Mouse (Mus musculus): Measurements from ENCODE around the gene Dbnl. TPM values are rescaled to one million over a fixed set of nuclear protein-coding genes. Genes with fewer than 3 reads are reported as not detected.
A peak's percentile ranks its signal among the peaks of the same experiment; 100 is the strongest.

The Dbnl gene
- total and polyA plus RNA-seq, 3 experiments = 70.3 to 124 (median 77.3) TPM

- TF ChIP-seq MYC (IDR thresholded peaks at IDR 0.05; ENCODE audit: low read depth, low read length) = no peak
- TF ChIP-seq CHD2 (IDR thresholded peaks at IDR 0.05; ENCODE audit: low read length) = no peak
- no peak for TF ChIP-seq CTCF (conservative IDR thresholded peaks at IDR 0.05 in 1 of 2, IDR thresholded peaks at IDR 0.05 in 1 of 2; ENCODE audit: low read depth in 2 of 2, low read length in 2 of 2)
- peak; percentile 87; the same call in 1 of the 2 replicates for TF ChIP-seq SIN3A (IDR thresholded peaks at IDR 0.05; ENCODE audit: low read length)
Observed at GRCm38 (mm10) chr11:5740965-5741627, 47.2 kb upstream of the Dbnl start (continued).

DNA sequence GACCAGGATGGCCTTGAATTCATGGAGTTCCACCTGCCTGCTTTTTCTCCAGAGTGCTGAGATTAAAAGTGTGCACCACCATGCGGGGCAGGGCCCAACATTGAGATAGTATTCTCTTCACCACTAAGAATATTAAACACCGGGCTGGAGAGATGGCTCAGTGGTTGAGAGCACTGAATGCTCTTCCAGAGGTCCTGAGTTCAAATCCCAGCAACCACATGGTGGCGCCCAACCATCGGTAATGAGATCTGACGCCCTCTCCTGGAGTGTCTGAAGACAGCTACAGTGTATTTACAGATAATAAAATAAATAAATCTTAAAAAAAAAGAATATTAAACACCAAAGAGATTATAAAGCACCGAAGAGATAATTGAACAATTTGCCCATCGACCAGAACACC is 46.2 kb upstream of the Dbnl start:
- in situ Hi-C loops (cut with MboI; ENCODE audit: low pct_ligation_motif_present, low pct_unique_long_range_greater_than_20kb, low sequenced_read_pairs) = no loop called here
- peaks cover 10 to 28% of the 10 kb centered on the region in 2 experiments for H3K4me1 ChIP-seq (ENCODE audit: control insufficient read depth in 1 of 2, insufficient read depth in 2 of 2)
- dilution Hi-C loops (cut with MboI; ENCODE audit: extremely low pct_ligation_motif_present, extremely low pct_unique_long_range_greater_than_20kb, low sequenced_read_pairs) = no loop called here
- no peaks in the 10 kb centered on the region for H3K27me3 ChIP-seq (replicated peaks)
- peak; percentile 45 for DNase-seq (ENCODE audit: extremely low read depth)
- peaks cover 7% of the 10 kb centered on the region for H3K79me2 ChIP-seq (replicated peaks; ENCODE audit: control insufficient read depth, extremely low read depth, insufficient read depth, poor library complexity, severe bottlenecking)
- peaks cover 0 to 2% of the 10 kb centered on the region in 2 experiments for H3K36me3 ChIP-seq (replicated peaks in 1 of 2; ENCODE audit: control insufficient read depth in 1 of 2, insufficient read depth in 1 of 2, low read length in 1 of 2)
- TF ChIP-seq RAD21 (IDR thresholded peaks at IDR 0.05; ENCODE audit: low read depth, low read length) (peak; percentile 32), CTCF (conservative IDR thresholded peaks at IDR 0.05 in 1 of 2, IDR thresholded peaks at IDR 0.05 in 1 of 2; ENCODE audit: low read depth in 2 of 2, low read length in 2 of 2) (peak in 1 of 2 experiments; percentile 90; a peak in 2 of 4 replicates), ELF1 (IDR thresholded peaks at IDR 0.05; ENCODE audit: low read depth, low read length) (no peak), ZNF384 (IDR thresholded peaks at IDR 0.05; ENCODE audit: low read depth, low read length) (no peak), SMC3 (IDR thresholded peaks at IDR 0.05; ENCODE audit: low read depth, low read length) (peak; percentile 50), RCOR1 (conservative IDR thresholded peaks at IDR 0.05; ENCODE audit: low read depth, low read length) (0 out of 2 replicates have a peak, but pooled peaks have one; percentile 17), TBP (conservative IDR thresholded peaks at IDR 0.05; ENCODE audit: low read depth, low read length) (0 out of 2 replicates have a peak, but pooled peaks have one; percentile 17)
- H3K4me3 ChIP-seq (replicated peaks in 1 of 3; ENCODE audit: low read depth in 2 of 3, low read length in 2 of 3, poor library complexity in 1 of 3) = peak overlapping the region in 1 of 3 experiments; percentile 67
- no peak overlapping the region for H3K4me2 ChIP-seq (ENCODE audit: insufficient read depth, low read depth, poor library complexity, severe bottlenecking)
- H3K9me3 ChIP-seq (replicated peaks; ENCODE audit: low read length) = peaks cover 5% of the 10 kb centered on the region
- H3K9ac ChIP-seq (ENCODE audit: insufficient read depth, low read depth) = no peak overlapping the region
- no peak overlapping the region for H3K27ac ChIP-seq (ENCODE audit: insufficient read depth, low read depth)

GRCm38 (mm10) chr11:5744951-5745350 is 43.3 kb upstream of the Dbnl start:
- dilution Hi-C loops (cut with MboI; ENCODE audit: extremely low pct_ligation_motif_present, extremely low pct_unique_long_range_greater_than_20kb, low sequenced_read_pairs) = no loop called here
- no peak overlapping the region for H3K27ac ChIP-seq (ENCODE audit: insufficient read depth, low read depth)
- peaks cover 5% of the 10 kb centered on the region for H3K9me3 ChIP-seq (replicated peaks; ENCODE audit: low read length)
- H3K36me3 ChIP-seq (replicated peaks in 1 of 2; ENCODE audit: control insufficient read depth in 1 of 2, insufficient read depth in 1 of 2, low read length in 1 of 2) = no peaks in the 10 kb centered on the region
- no peak overlapping the region for H3K9ac ChIP-seq (ENCODE audit: insufficient read depth, low read depth)
- H3K4me2 ChIP-seq (ENCODE audit: insufficient read depth, low read depth, poor library complexity, severe bottlenecking) = no peak overlapping the region
- TF ChIP-seq EP300 (IDR thresholded peaks at IDR 0.05; ENCODE audit: low read length) = peak; percentile 89
- peak; percentile 20; the same call in 1 of the 2 replicates for TF ChIP-seq BHLHE40 (IDR thresholded peaks at IDR 0.05; ENCODE audit: low read depth, low read length)
- no peak for TF ChIP-seq CTCF (conservative IDR thresholded peaks at IDR 0.05 in 1 of 2, IDR thresholded peaks at IDR 0.05 in 1 of 2; ENCODE audit: low read depth in 2 of 2, low read length in 2 of 2)
- TF ChIP-seq JUN (IDR thresholded peaks at IDR 0.05; ENCODE audit: insufficient read depth, low read depth, low read length) = peak; percentile 76
- TF ChIP-seq ETS1 (conservative IDR thresholded peaks at IDR 0.05; ENCODE audit: low read depth, low read length) = 0 out of 2 replicates have a peak, but pooled peaks have one; percentile 43
- peak; percentile 17; the same call in 1 of the 2 replicates for TF ChIP-seq TCF12 (IDR thresholded peaks at IDR 0.05; ENCODE audit: low read depth, low read length)
- peak; percentile 25; the same call in 1 of the 2 replicates for TF ChIP-seq HCFC1 (IDR thresholded peaks at IDR 0.05; ENCODE audit: low read depth, low read length)
- TF ChIP-seq IRF4 (IDR thresholded peaks at IDR 0.05; ENCODE audit: low read depth, low read length) = peak; percentile 91
- TF ChIP-seq CHD2 (IDR thresholded peaks at IDR 0.05; ENCODE audit: low read length) = no peak
- TF ChIP-seq TBP (conservative IDR thresholded peaks at IDR 0.05; ENCODE audit: low read depth, low read length) = 0 out of 2 replicates have a peak, but pooled peaks have one; percentile 6
- peak; percentile 68 for TF ChIP-seq RCOR1 (conservative IDR thresholded peaks at IDR 0.05; ENCODE audit: low read depth, low read length)
- no peak for TF ChIP-seq ZKSCAN1 (IDR thresholded peaks at IDR 0.05; ENCODE audit: borderline replicate concordance, low read depth, low read length)
- peak; percentile 42; the same call in 1 of the 2 replicates for TF ChIP-seq MEF2A (IDR thresholded peaks at IDR 0.05; ENCODE audit: borderline replicate concordance, low read depth, low read length)
- peak; percentile 60; the same call in 1 of the 2 replicates for TF ChIP-seq JUND (conservative IDR thresholded peaks at IDR 0.05; ENCODE audit: low read depth, low read length)
- TF ChIP-seq NRF1 (IDR thresholded peaks at IDR 0.05; ENCODE audit: low read depth, low read length) = no peak
- in situ Hi-C loops (cut with MboI; ENCODE audit: low pct_ligation_motif_present, low pct_unique_long_range_greater_than_20kb, low sequenced_read_pairs) = no loop called here
- DNase-seq (ENCODE audit: extremely low read depth) = no peak
- peaks cover 2% of the 10 kb centered on the region; the same call in 1 of the 2 replicates for H3K79me2 ChIP-seq (replicated peaks; ENCODE audit: control insufficient read depth, extremely low read depth, insufficient read depth, poor library complexity, severe bottlenecking)
- H3K27me3 ChIP-seq (replicated peaks) = no peaks in the 10 kb centered on the region
- H3K4me3 ChIP-seq (replicated peaks in 1 of 3; ENCODE audit: low read depth in 2 of 3, low read length in 2 of 3, poor library complexity in 1 of 3) = no peak overlapping the region
- H3K4me1 ChIP-seq (ENCODE audit: control insufficient read depth in 1 of 2, insufficient read depth in 2 of 2) = peaks cover 2 to 17% of the 10 kb centered on the region in 2 experiments

Data from CH12.LX (cell line).